19 mouse cellular contexts compared by ENCODE assay signal in genomic region chr4:114900866-114901642, GRCm38 (mm10). TPM values are rescaled to one million over a fixed set of nuclear protein-coding genes. Genes with fewer than 3 reads are reported as not detected.
DNase-seq lines count a peak whose midpoint lies in the region; ATAC-seq and TF ChIP-seq lines count a peak whose summit lies in the region.
"Had no signal": no experiment of that assay in that cellular context is flagged by ENCODE, and none has a peak within 500 bp of the region (broad histone marks: within the 10 kb centered on the region; RNA-seq: fewer than 3 reads in every experiment).

No protein-coding gene starts in this region.

- H3K27me3 ChIP-seq in forebrain, embryonic 10.5 days (ENCODE audit: poor library complexity, severe bottlenecking): peaks cover 100% of the 10 kb centered on the region
- peaks cover 94% of the 10 kb centered on the region for H3K27me3 ChIP-seq in forebrain, postnatal 0 days (ENCODE audit: insufficient read depth, low read length)
- H3K27me3 ChIP-seq in kidney, postnatal 0 days (ENCODE audit: insufficient read depth, low read length): peaks cover 32% of the 10 kb centered on the region
- peaks cover 79% of the 10 kb centered on the region for H3K27me3 ChIP-seq in forebrain, embryonic 16.5 days (replicated peaks; ENCODE audit: control insufficient read depth, insufficient read depth, low read length)

- no peaks in the 10 kb centered on the region for H3K36me3 ChIP-seq in forebrain, embryonic 10.5 days (replicated peaks)
- H3K36me3 ChIP-seq in forebrain, postnatal 0 days (ENCODE audit: insufficient read depth): no peaks in the 10 kb centered on the region
- H3K36me3 ChIP-seq in kidney, postnatal 0 days (ENCODE audit: insufficient read depth, low read length): no peaks in the 10 kb centered on the region
- no peaks in the 10 kb centered on the region for H3K36me3 ChIP-seq in forebrain, embryonic 16.5 days (ENCODE audit: control insufficient read depth, insufficient read depth)
- H3K36me3 ChIP-seq: limb, embryonic 12.5 days had no signal

- H3K27ac ChIP-seq in forebrain, embryonic 10.5 days: no peak overlapping the region
- H3K27ac ChIP-seq in forebrain, postnatal 0 days (ENCODE audit: low read depth, low read length): no peak overlapping the region
- no peak overlapping the region for H3K27ac ChIP-seq in kidney, postnatal 0 days
- H3K27ac ChIP-seq in forebrain, embryonic 16.5 days (ENCODE audit: low read length): no peak overlapping the region
- H3K27ac ChIP-seq: limb, embryonic 12.5 days had no signal

- H3K9ac ChIP-seq in forebrain, postnatal 0 days: no peak overlapping the region
- no peak overlapping the region for H3K9ac ChIP-seq in kidney, postnatal 0 days (ENCODE audit: low read depth, low read length)
- no peak overlapping the region for H3K9ac ChIP-seq in forebrain, embryonic 16.5 days (replicated peaks; ENCODE audit: low read depth, low read length)
- H3K9ac ChIP-seq: limb, embryonic 12.5 days had no signal

- no peak for TF ChIP-seq CTCF in forebrain, postnatal 0 days (IDR thresholded peaks at IDR 0.05; ENCODE audit: low read depth)
- TF ChIP-seq CTCF in kidney, postnatal 0 days (IDR thresholded peaks at IDR 0.05; ENCODE audit: low read depth): peak; percentile 12; the same call in 1 of the 2 replicates

- H3K4me2 ChIP-seq in forebrain, postnatal 0 days (ENCODE audit: low read depth): no peak overlapping the region
- peak overlapping the region; percentile 59; the same call in 1 of the 2 replicates for H3K4me2 ChIP-seq in kidney, postnatal 0 days (ENCODE audit: low read length)
- H3K4me2 ChIP-seq in forebrain, embryonic 16.5 days (ENCODE audit: low read length): no peak overlapping the region

- WGBS in forebrain, embryonic 10.5 days: under 1% methylated on average over 33 of the region's 33 CpGs
- 2% methylated on average over 33 of the region's 33 CpGs for WGBS in forebrain, postnatal 0 days
- 20% methylated on average over 33 of the region's 33 CpGs for WGBS in kidney, postnatal 0 days
- WGBS in forebrain, embryonic 16.5 days: 2% methylated on average over 33 of the region's 33 CpGs

- peak; percentile 33 for DNase-seq in forebrain, embryonic 10.5 days (ENCODE audit: extremely low spot score, low spot score)
- no peak for DNase-seq in forebrain, postnatal 0 days
- no peak for DNase-seq in kidney, postnatal 0 days (ENCODE audit: low spot score)
- DNase-seq in kidney, adult 11 months: no peak
- peak; percentile 64 for DNase-seq in embryo, embryonic 10.5 days (ENCODE audit: low spot score)
- DNase-seq in thymus, postnatal 10 days (ENCODE audit: low spot score in 2 of 2): no peak
- DNase-seq in heart, postnatal 10 days: no peak
- DNase-seq: adrenal gland, postnatal 36 days; cerebellum, adult 11 months; kidney, adult 9 months; lung, adult 18-20 months; thymus, adult 2 months had no signal

- intact Hi-C loops in heart, postnatal 10 days (cut with DNase I): loop anchor here (10.0 kb wide), 1 partner anchor 496 kb away; the partner anchor contains the start of gene Trabd2b

- no peaks in the 10 kb centered on the region for H3K9me3 ChIP-seq in forebrain, embryonic 10.5 days
- no peaks in the 10 kb centered on the region for H3K9me3 ChIP-seq in forebrain, postnatal 0 days (ENCODE audit: low read length)
- H3K9me3 ChIP-seq in kidney, postnatal 0 days (replicated peaks; ENCODE audit: low read length): no peaks in the 10 kb centered on the region
- H3K9me3 ChIP-seq in forebrain, embryonic 16.5 days (ENCODE audit: control insufficient read depth, low read length): no peaks in the 10 kb centered on the region
- H3K9me3 ChIP-seq: limb, embryonic 12.5 days had no signal

- ATAC-seq in forebrain, postnatal 0 days: no peak
- ATAC-seq in kidney, postnatal 0 days (replicated peaks; ENCODE audit: low FRiP score, low read depth): no peak
- ATAC-seq in forebrain, embryonic 16.5 days: peak; percentile 34; the same call in 1 of the 2 replicates

- peak overlapping the region; percentile 50 for H3K4me3 ChIP-seq in forebrain, embryonic 10.5 days
- H3K4me3 ChIP-seq in forebrain, postnatal 0 days (ENCODE audit: low read depth, low read length): no peak overlapping the region
- H3K4me3 ChIP-seq in kidney, postnatal 0 days (replicated peaks; ENCODE audit: low read depth, low read length): peak overlapping the region; percentile 22; the same call in 1 of the 2 replicates
- H3K4me3 ChIP-seq in forebrain, embryonic 16.5 days (replicated peaks; ENCODE audit: low read length): no peak overlapping the region

- H3K4me1 ChIP-seq in forebrain, embryonic 10.5 days: peaks cover 47% of the 10 kb centered on the region
- H3K4me1 ChIP-seq in forebrain, postnatal 0 days (ENCODE audit: insufficient read depth): no peaks in the 10 kb centered on the region
- H3K4me1 ChIP-seq in kidney, postnatal 0 days (replicated peaks; ENCODE audit: insufficient read depth, low read length): no peaks in the 10 kb centered on the region
- peaks cover 5% of the 10 kb centered on the region; the same call in 1 of the 2 replicates for H3K4me1 ChIP-seq in forebrain, embryonic 16.5 days (replicated peaks; ENCODE audit: control insufficient read depth, insufficient read depth, low read length)

RNA-seq across cellular contexts. Expression of gene Foxd2, which starts 7.6 kb away (rescaled TPM):
- polyA plus RNA-seq in forebrain, embryonic 10.5 days (2016; fragmentation: Nextera tagmentation; extraction: Ambion mirVana): 1.6 and 1.7 TPM in 2 replicates
- 0.38 and 1.8 TPM in 2 replicates for total RNA-seq in forebrain, postnatal 0 days (2014; rRNA removed)
- 0.25 and 0.28 TPM in 2 replicates for polyA plus RNA-seq in forebrain, postnatal 0 days (2015; fragmentation: Nextera tagmentation; extraction: Ambion mirVana)
- polyA plus RNA-seq in kidney, postnatal 0 days (2015; fragmentation: Nextera tagmentation; extraction: Ambion mirVana): 3.9 and 6.3 TPM in 2 replicates
- 0.15 TPM in 2 replicates for polyA plus RNA-seq in forebrain, embryonic 16.5 days (2015; fragmentation: Nextera tagmentation; extraction: Ambion mirVana)
- under 1 TPM; 0.47 to 0.77 TPM for total RNA-seq in heart, postnatal 10 days (2021)

RNA-seq across cellular contexts. Expression of gene Foxe3, which starts 24.8 kb away (rescaled TPM):
- polyA plus RNA-seq in forebrain, embryonic 10.5 days (2016; fragmentation: Nextera tagmentation; extraction: Ambion mirVana): 1.1 and 1.5 TPM in 2 replicates
- not detected in 2 replicates for total RNA-seq in forebrain, postnatal 0 days (2014; rRNA removed)
- polyA plus RNA-seq in forebrain, postnatal 0 days (2015; fragmentation: Nextera tagmentation; extraction: Ambion mirVana): not detected in 2 replicates
- polyA plus RNA-seq in kidney, postnatal 0 days (2015; fragmentation: Nextera tagmentation; extraction: Ambion mirVana): not detected in 2 replicates
- not detected in 2 replicates for polyA plus RNA-seq in forebrain, embryonic 16.5 days (2015; fragmentation: Nextera tagmentation; extraction: Ambion mirVana)
- total RNA-seq in heart, postnatal 10 days (2021): not detected
- total RNA-seq: adrenal gland, postnatal 36 days; ES-E14; layer of hippocampus, postnatal 14 days; megakaryocyte progenitor cell, adult 5-6 weeks had no signal
- polyA plus RNA-seq: gonadal fat pad, adult 2 months; heart, postnatal 0 days; limb, embryonic 12.5 days had no signal

Comparison
In these comparisons a context has a peak if more than half of its experiments do, and no peak if none do; other contexts are left out.
1. DNase-seq: peak in forebrain, embryonic 10.5 days (single experiment) and embryo, embryonic 10.5 days (single experiment); none in forebrain, postnatal 0 days (single experiment), kidney, postnatal 0 days (single experiment), kidney, adult 11 months (single experiment), thymus, postnatal 10 days (0 of 2) and heart, postnatal 10 days (0 of 2).
2. H3K4me3 ChIP-seq: peak in forebrain, embryonic 10.5 days (single experiment) and kidney, postnatal 0 days (single experiment); none in forebrain, postnatal 0 days (single experiment) and forebrain, embryonic 16.5 days (single experiment).